Mouse (Mus musculus) spleen, postnatal 14 days (tissue): ENCODE measurements around the gene Acot4.
"Not testable (repeated sequence)": the region's sequence is repeated elsewhere in the genome, so short reads cannot be mapped to it uniquely, and the experiment has no call there.

Experiments
- DNase-seq, 2 experiments: peaks; one replicate each; pipeline ENCODE4 v3.0.0; 2021 to 2022; ENCODE audit warnings: low spot score in 2 of 2

Gene Acot4

DNA sequence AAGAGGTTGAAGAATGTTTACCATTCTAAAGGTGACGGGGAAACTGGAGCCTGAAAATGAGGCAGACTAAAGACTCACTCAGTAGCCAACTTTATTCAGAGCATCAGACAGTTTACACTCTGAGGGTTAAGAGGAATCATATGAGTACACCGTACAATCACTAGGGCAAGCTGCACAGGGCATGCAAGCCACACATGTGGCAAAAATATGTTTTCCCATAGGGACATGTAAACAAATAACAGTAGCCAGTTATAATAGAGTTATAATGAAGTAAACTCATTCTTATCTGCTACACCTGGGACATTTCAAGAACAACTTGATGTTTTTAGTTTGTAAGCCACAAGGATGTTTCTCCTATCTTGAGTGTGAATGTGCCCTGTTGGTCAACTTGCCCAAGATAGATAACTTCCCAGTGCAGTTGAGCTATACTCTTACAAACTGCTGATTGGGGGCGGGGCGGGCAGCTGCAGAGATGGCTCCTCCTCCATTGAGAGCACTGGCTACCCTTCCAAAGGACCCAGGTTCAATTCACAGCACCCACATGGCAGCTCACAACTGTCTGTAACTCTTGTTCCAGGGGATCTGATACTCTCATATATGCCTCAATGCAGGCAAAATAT lies 39.3 kb downstream of the Acot4 start:
- no peak for DNase-seq

GRCm38 (mm10) chr12:84083842-84084241 lies 45.7 kb downstream of the Acot4 start:
- DNase-seq = no peak

GRCm38 (mm10) chr12:84084581-84084980 lies 46.4 kb downstream of the Acot4 start:
- DNase-seq = no peak

DNA sequence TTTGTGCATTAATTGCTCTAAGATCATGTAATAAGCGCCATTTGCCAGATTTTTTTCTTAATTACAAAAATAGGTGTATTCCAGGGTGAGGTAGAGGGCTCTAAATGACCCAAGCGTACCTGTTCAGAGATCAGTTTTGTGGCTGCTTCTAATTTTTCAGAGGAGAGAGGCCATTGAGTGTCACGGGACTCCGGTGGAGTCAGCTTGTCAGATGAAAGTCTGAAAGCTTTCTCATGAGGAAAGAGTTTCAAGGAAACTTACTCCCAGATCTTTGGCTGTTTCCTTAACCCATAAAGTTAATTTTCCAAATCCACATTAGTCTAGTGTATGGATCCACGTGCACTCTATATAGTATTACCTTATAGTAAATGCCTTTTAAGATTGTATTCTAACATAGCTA lies 56.5 kb downstream of the Acot4 start:
- DNase-seq = not testable (repeated sequence)
